Mouse (Mus musculus) heart, adult 2 months (tissue): ENCODE results near the gene Slc47a2.

Experiments used
- CTCF ChIP-seq: fragments of 200-600 bp; IDR thresholded peaks from 2 replicates; pipeline ENCODE4 v1.8.1; 2022; ENCODE audit warnings: antibody characterized with exemption, mild to moderate bottlenecking, moderate library complexity
- POLR2A ChIP-seq: fragments of 200-500 bp; IDR thresholded peaks from 2 replicates; pipeline ENCODE4 v1.6.1; 2011; ENCODE audit warnings: mild to moderate bottlenecking, low read depth, low read length, control low read depth; ENCODE audit not compliant: insufficient read depth

DNA sequence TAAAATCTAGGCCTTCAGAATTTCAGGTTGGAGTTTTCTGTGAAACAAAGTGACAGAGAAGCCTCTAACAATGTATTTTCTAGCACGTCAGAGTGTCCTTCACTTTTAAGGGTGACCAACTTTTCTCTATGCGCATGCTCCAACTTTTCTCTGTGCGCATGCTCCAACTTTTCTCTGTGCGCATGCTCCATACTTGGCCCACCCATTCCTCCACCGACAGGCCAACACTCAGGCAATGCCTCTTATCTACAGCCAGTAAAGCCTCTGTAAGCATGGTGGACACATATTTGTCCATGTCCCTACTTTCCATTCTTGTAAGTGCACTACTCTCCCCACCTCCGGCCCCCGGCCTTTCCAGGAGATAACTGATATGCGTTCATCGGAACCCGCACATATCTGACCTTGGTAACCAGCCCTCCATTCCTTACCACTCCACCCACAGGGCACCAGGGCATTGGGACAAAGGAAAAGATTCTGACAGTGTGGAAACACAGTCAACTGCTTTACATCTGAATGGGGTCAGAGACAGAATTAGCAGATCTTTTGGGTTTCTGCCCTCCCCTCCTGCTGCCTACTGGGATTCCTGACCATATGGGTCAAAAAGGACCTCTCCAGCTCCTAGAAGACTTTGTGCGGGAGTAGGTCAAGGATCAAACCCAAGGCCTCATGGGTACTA, 19.0 kb upstream of the Slc47a2 start:
- no peak for TF ChIP-seq CTCF
- 0 out of 2 replicates have a peak, but pooled peaks have one; percentile 30 for TF ChIP-seq POLR2A
